Mouse (Mus musculus) cortical plate, adult 2 months (tissue): ENCODE data around the gene Tent5d.

ENCODE experiments used
- CTCF ChIP-seq: fragments of 200-500 bp; IDR thresholded peaks from 2 replicates; pipeline ENCODE4 v1.5.1; 2011; ENCODE audit warnings: mild to moderate bottlenecking, control low read depth, low read length; ENCODE audit not compliant: insufficient read depth; ENCODE audit errors: extremely low read depth
- POLR2A ChIP-seq: fragments of 200-500 bp; IDR thresholded peaks from 2 replicates; pipeline ENCODE4 v1.6.1; 2011; ENCODE audit warnings: mild to moderate bottlenecking, low read length, control low read depth; ENCODE audit not compliant: insufficient read depth; ENCODE audit errors: extremely low read depth

GRCm38 (mm10) chrX:107815502-107816217, 23.3 kb downstream of the Tent5d start:
- TF ChIP-seq CTCF (no peak), POLR2A (no peak)
